Mouse (Mus musculus) left cerebral cortex, postnatal 36 days (tissue): ENCODE measurements around the gene Pheta1. TPM values are rescaled to one million over a fixed set of nuclear protein-coding genes. Genes with fewer than 3 reads are reported as not detected.
"Not testable (repeated sequence)": the region's sequence is repeated elsewhere in the genome, so short reads cannot be mapped to it uniquely, and the experiment has no call there.

Experiments
- DNase-seq, 2 experiments: peaks; one replicate each; pipeline ENCODE4 v3.0.0; 2021 to 2022; ENCODE audit warnings: low spot score in 2 of 2, mixed read lengths in 1 of 2
- intact Hi-C: fragments of 180-260 bp; cut with DNase I; formaldehyde crosslinking; loops from one replicate; pipeline ENCODE4 v1.15.1; 2025
- total RNA-seq, 2 experiments: library from RNA; stranded (reverse); gene quantifications; 2 replicates each; pipeline ENCODE4 v1.2.3; 2021

Gene Pheta1
- total RNA-seq, 2 experiments from 2014 or later, result 9.1 to 11.4 TPM

DNA sequence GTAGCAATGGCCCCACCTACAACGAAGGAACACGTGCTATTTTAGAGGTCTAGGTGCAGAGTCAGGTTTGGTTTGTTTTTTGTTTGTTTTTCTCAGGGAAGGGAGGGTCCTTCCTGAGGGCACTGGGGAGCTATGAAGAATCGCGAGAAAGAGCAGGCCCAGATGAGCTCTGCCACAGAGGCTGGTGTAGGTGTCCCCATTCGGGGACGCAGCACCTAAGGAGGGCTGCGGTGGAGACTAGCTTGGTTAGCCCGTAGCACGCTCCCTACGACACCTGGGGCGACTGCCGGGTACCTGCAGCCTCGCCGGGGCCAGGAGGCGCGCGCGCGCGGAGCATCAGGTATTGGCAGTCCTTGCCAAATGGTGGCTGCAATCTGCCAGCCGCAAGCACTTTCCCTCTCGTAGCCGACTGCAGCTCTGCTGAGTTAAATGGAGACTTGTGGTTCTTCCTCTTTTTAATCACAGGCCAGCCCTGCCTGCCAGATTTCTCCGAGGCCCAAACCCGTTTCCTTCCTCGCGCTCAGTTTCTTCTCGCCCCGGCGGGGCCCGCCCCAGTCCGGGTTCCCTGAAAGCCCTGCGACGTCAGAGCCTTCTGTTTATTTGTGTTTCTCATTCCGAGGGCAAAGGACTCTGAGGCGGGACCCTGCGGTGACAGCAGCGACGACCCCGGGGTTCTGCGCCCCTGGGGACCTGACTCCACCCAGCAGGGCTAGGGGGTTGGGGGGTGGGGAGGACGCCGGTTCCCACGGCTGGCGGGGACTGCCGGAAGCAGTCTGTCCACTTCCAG lies 10.2 kb upstream of the Pheta1 start:
- peak; percentile 52 to 60 for DNase-seq
- intact Hi-C loops, result no loop called here

DNA sequence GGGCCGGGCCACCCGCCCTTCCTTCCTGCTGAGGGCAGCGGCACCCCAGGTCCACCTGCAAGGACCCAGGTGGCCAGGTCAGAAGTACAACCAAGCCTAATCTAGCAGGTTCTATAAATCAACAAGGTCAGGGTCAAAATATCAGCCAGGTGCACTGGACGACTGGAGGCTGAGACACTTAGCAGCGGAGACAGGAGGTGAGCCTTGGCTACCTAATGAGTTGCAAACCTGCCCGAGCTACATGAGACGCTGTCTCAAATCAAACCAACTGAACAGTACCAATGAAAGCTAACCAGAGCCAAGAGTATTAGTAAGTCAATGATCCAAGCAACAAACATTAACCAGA lies 9.7 kb upstream of the Pheta1 start:
- DNase-seq, result no peak

DNA sequence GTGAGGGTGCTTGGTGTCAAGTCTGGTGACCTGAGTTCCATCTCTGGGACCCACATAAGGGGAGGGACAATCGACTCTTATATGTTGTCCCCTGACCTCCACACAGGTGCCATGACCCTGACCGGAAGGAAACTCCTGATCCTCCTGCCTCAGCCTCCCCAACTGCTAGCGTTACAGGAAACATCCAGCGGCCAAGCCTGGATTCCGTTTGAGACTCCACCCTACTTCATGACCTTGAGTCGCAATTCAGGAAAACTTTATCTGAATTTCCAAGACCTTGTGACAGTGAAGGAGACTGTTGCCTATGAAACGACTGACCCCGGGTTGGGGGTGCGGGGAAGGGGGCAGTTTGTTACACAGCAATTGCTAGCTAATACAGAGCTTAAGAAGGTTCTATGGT lies 7.3 kb upstream of the Pheta1 start:
- no peak for DNase-seq
- intact Hi-C loops, result loop anchor here (5.0 to 10.0 kb wide), 2 partner anchors 47 to 129 kb away; partner anchors contain the start of gene Atxn2

More for the DNA sequence above, 9.7 kb upstream of the Pheta1 start:
- intact Hi-C loops, result no loop called here

DNA sequence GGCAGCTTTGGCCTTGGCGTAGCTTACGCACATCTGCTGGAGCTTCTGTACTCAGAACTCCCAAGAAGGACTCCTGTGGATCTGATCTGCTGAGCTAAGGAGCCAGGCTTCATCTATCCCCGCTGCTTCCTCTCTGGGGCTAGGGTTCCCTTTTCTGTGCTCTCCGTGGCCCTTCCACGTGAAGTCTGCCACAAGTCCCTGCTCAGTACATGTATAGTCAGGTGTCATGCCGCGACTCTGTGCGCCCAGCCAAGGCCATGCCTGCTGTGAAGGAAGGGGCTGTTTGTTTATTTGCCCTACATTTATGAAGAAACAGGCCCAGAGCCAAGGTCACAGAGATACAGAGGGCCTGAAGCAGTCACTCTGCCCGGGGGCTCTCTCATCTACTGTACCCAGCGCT lies 6.8 kb upstream of the Pheta1 start:
- intact Hi-C loops, result loop anchor here (5.0 to 10.0 kb wide), 2 partner anchors 47 to 130 kb away; partner anchors contain the start of gene Atxn2
- no peak for DNase-seq

DNA sequence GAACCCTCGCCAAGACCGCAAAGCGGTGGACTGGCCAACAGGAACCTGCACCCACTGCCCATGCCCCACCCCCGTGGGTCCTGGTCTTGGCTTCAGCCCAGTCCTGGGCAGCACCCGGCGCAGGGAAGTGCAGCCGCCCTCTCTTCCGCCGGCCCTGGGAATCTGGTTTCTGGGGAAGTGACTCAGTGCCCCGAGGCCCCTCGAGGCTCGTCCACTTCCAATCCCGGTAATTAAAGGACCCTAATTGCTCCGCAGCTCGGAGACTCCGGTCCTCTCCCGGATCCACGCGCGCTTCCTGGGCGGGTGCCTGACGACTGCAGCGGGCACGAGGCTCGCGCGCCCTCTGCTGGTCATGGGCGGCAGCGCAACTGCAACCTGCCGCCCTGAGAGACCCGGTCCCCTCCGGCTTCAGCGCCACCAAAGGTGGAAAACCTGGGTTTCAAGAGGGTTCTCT lies 6.1 kb upstream of the Pheta1 start:
- intact Hi-C loops, result loop anchor here (5.0 to 10.0 kb wide), 2 partner anchors 48 to 130 kb away; partner anchors contain the start of gene Atxn2
- peak; percentile 75 to 78 for DNase-seq

DNA sequence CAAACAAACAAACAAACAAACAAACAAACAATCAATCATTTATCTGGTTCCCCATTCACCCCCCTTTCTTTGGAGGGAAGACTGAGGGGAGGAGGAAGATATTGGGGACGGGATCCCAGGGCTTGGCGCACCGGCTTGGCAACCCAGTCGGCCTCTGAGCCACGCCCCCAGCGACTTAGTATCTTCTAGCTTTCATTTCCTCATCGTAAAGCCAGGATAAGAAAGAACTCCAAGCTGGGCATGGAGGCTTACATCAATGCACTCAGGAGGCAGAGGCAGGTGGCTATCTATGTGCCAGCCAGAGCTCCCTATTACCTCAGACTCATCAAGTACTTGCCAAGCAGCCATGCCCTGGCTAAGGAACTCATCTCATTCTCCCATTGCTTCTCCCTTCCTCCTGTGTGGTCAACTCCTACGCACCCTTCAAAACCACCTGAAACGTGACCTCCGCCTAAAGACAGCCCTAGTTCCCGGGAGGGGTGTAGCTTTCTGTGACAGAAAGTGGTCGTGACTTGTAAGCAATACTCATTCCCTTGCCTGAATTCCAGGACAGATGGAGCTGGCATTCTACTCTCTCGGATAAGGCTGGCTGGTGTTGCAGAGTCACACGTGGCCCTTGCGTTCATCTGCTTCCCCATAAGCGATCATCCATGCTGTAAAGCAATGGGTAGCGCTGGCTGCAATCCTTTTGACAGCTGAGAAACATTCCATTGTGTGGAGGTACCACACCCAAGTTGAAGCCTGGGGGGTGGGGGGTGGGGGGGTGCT lies 5.5 kb upstream of the Pheta1 start:
- intact Hi-C loops, result loop anchor here (5.0 to 10.0 kb wide), 2 partner anchors 49 to 131 kb away; partner anchors contain the start of gene Atxn2
- no peak for DNase-seq

DNA sequence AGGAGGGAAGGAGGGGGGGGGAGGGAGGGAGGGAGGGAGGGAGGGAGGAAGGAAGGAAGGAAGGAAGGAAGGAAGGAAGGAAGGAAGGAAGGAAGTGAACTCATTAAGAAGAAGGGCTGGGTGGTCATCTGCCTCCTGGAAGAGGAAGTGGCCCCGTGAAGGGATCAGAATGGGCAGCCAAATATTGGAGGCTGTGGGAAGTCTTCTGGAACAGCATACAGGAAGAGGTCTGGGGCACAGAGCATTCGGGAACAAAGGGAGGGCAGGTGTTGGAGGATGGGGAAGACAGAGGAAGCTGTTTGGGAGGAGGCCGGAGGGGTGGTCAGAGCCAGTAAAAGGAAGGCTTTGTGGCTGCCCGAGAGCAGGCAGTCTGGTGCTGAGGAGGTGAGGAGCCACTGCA lies 3.4 kb upstream of the Pheta1 start:
- no peak for DNase-seq
- intact Hi-C loops, result loop anchor here (10.0 kb wide), 1 partner anchor 51 kb away; no protein-coding TSS in a partner anchor

DNA sequence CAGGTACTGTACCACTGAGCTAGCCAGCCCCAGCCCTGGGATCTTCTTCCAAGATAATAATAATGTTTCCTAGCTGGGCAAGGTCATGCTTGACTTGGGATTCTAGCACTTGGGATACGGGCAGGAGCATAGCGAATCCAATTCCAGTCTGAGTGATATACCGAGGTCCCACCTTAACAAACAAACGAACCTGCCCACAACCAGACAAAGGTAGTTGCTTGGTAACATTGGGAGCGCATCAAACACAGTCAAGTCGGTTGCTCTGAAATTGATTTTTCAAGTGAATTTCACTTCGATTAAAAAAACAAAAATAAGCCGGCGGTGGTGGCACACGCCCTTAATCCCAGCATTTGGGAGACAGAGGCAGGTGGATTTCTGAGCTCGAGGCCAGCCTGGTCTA lies 2.5 kb upstream of the Pheta1 start:
- DNase-seq, result no peak
- intact Hi-C loops, result loop anchor here (10.0 kb wide), 1 partner anchor 52 kb away; no protein-coding TSS in a partner anchor

DNA sequence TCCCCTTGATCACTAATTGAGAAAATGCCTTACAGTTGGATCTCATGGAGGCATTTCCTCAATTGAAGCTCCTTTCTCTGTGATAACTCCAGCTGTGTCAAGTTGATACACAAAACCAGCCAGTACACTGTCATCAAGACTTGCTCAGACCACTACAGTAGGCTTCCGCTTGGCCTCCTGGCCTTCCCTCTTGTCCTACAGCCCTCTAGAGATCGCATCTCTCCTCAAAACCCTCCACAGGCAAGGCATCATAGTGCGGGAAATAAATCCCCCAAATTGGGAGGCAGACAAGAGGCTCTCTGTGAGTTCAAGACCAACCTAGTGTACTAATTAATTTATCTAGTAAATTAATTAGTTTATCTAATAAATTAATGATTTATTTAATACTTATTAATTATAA lies 1.5 kb upstream of the Pheta1 start:
- intact Hi-C loops, result loop anchor here (10.0 kb wide), 1 partner anchor 52 kb away; no protein-coding TSS in a partner anchor
- not testable (repeated sequence) for DNase-seq

DNA sequence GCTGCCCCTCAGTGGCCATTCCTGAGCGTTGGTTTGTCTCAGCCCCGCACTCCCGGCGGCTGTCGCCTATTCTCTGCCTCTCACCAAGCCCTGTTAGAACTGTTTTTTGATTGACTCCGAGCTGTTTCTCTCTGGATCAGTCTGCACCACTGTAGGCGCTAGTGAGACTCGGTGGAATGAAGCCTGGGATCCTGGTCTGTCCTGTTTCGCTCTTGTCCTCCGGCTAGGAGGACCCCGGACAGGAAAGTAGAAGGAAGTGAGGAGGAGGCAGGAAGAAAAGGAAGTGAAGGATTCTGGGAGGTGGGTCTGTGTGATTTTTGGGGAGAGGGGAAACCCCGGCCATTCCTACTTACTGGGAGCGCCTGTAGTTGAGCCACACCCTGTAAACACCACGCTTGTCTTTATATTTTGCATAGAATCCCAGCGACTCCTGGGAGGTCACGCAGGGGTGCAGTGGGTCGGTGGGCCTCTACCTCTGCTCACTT lies 707 bp upstream of the Pheta1 start:
- intact Hi-C loops, result loop anchor here (10.0 kb wide), 1 partner anchor 53 kb away; no protein-coding TSS in a partner anchor
- no peak for DNase-seq

DNA sequence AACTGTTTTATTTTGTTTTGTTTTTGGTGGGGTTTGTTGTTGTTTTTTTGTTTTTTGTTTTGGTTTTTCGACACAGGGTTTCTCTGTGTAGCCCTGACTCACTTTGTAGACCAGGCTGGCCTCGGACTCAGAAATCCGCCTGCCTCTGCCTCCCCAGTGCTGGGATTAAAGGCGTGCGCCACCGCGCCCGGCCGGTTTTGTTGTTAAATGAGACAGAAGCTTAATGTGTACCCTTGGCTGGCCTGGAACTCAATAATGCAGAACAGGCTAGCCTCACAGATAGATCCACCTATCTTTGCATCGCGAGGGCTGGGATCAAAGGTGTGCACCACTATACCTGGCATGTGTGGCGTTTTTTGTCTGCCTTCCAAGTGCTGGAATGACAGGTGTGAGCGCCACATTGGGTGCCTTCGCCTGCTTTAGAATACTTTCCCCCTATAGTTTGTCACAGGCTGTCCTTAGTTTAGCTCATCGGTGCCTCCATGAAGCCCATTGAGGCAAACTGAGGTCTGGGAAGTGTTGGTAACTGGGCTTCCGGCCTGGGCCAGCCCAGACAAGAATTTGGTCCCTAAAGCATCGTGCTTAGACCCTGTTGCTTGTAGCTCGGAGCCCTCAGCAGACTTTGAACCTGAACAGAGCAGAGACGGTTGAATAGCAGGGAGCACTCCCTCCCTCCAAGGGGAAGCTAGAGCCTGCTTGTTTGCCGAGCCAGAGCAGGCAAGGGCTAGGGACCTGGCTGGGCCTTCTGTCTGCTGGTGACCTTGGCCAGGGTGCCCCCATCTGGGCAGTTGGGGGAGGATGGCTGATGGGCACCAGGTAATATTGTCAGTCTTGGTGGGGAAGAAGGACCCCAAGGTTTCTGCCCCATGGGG lies 930 bp downstream of the Pheta1 start:
- intact Hi-C loops, result loop anchor here (10.0 kb wide), 1 partner anchor 55 kb away; no protein-coding TSS in a partner anchor
- DNase-seq, result no peak

DNA sequence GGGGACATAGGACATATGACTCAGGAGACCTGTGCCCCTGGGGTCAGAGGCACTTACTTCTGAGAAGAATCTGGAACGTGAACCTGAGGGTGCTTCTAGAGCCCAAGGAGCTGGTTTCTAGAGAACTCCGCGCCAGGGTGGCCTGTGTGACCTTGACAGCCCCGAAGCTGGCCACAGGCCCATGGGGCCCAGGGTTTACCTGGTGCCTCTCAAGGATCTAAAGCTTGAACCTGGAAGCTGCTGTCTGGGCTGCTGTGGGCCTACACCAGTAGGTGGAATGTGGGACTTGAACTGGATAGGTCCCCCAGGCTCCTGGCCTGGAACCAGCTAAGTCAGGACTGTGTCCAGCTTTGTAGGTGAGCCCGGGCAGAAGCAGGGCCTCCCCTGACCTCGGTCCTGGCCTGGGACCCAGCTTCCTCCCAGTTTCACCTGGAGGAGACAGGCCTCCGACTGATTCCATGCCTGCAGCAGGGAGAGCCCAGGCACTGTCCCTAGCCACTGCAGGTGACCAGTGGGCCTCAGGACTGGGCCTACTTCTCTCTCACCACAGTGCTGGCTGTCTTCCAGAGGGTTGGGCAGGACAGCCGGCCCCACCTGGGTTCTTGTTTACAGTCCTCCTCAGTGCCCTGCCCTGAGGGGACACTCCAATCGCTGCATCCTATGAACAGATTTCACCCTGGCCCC lies 4.7 kb downstream of the Pheta1 start:
- no peak for DNase-seq
- intact Hi-C loops, result no loop called here

DNA sequence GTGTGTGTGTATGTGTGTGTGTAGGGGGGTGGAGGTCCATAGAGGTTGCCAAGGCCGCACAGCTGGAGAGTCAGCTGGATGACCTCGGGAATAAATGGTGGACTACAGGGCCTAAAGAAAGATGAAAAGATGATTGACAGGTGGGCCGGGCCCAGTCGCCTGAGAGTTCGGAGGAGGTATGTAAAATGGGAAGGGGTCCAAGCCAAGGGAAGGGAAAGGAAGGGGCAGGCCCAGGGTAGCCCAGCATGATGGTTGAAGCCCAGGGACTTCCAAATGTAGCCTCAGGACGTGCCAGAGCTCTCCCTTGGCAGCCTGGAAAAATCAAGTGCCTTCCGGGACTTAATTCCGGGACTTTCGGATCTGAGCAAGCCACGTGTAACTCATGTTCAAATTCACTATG lies 6.0 kb downstream of the Pheta1 start:
- intact Hi-C loops, result no loop called here

DNA sequence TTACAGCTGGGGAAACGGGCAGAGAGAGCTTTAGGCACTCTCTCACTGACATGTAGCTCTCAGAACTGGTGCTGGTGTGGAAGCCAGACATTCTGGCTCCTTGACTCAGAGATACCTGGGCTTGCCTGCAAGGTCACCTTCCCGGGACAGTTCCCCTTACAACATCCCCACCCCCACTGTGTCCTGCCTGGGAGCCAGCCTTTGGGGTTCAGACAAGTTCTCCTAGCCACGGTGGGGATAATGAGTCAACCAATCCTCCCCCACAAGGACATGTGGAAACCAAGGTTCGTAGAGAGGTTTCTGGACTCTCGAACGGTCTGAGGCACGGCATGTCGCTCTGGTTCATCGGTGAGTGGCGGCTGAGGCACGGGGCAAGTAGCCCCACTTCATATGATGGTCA lies 8.0 kb downstream of the Pheta1 start:
- intact Hi-C loops, result no loop called here
- DNase-seq, result no peak

More for the DNA sequence above, 6.0 kb downstream of the Pheta1 start:
- no peak for DNase-seq

DNA sequence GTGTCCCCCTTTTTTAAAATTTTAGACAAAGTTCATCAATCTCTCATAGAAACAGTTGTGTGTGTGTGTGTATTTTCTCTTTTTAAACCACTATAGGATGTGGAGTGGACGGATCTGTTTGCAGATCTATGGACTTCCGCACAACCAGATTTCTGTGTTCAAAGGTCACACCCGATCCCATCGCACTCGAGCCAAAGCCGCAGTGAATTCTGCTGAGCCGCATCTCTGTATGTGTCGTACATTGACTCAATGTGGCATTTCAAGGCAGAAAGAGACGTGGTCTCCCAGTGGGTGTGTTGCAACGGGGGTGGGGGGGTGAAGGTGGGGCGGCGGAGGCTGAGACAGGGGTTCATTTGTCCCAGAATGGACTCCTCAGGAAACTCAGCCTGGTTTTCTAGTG lies 9.6 kb downstream of the Pheta1 start:
- intact Hi-C loops, result no loop called here
- DNase-seq, result no peak

DNA sequence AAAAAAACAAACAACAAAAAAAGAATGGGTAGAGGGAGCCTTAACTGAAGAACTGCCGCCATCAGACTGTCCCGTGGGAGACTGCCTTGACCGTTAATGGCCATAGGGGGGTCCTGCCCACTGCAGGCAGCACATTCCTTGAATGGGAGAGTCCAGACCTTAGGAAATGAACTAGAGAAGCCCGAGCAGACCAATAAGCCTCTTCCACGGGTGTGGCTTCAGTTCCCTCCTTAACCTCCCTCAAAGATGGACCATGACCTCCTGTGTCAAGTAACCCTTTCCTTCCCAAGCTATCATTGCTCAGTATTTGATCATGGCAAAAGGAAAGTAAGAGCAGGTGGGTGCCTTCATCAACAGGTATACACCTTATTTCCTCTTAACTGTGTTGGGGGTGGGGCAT lies 13.2 kb downstream of the Pheta1 start:
- DNase-seq, result no peak
- intact Hi-C loops, result no loop called here

DNA sequence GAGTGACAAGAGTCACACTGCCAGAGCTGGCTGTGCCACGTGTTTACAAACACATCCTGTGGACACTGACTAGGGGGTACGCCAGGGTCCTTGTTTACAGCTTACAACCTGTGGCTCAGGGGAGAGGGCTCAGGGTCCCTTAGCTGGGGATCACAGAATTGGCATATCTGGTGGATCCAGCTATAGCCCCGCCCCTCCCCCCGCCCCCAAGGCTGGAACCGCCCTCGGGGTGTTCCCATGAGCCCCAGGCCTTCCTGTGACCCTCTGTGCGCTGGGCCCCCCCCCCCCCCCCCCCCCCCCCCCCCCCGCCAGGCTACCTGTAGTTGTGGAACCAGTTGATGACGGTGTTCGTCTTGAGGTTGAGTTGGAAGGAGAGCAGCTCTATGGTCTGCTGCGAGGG lies 15.5 kb downstream of the Pheta1 start:
- no peak for DNase-seq
- intact Hi-C loops, result no loop called here

DNA sequence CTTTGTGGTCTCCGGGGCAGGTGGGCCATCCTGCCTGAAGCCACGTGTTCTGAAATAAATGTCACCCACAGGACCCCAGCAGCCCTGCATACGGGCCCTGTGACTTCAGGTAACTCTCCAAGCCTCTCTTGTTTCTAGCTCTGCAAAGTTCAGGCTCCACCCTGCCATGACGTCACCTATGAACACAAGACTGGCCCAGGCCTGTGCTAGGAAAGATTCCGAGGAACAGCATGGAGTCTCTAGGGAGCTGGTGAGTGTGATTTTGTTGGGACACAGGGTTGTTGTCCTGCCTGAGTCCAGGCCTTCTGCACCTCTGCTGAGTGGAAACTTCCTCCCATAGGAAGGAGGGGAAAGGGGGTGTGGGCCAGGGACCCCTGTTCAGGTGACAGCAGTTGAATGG lies 19.2 kb downstream of the Pheta1 start:
- intact Hi-C loops, result no loop called here
- DNase-seq, result no peak

DNA sequence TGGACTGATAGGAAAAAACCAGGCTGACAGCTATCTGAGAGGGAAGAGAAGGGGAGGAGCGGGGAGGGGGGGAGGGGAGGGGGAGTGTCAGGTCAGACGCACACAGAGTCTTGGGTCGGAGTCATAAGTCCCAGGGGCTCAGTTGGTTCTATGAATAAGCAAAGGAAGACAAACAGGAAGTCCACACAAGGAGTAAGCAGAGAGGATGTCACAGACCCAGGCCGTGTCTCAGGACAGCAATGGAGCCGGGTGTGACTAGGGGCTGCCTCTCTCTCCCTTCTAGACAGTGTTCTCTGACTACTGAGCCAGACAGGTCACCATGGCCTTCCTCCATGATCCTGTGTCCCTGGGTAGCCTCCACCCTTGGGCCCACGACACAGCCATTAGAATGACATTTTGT lies 22.0 kb downstream of the Pheta1 start:
- no peak for DNase-seq
- intact Hi-C loops, result no loop called here
